Mouse (Mus musculus) kidney, postnatal 10 days (tissue): ENCODE data around the gene Il18.
"Not testable (repeated sequence)": the region's sequence is repeated elsewhere in the genome, so short reads cannot be mapped to it uniquely, and the experiment has no call there.

Experiments
- DNase-seq: peaks from one replicate; pipeline ENCODE4 v3.0.0; 2021; ENCODE audit warnings: mixed read lengths

The Il18 gene

GRCm38 (mm10) chr9:50612115-50612514, 57.5 kb downstream of the Il18 start:
- DNase-seq = no peak

- no peak for DNase-seq
Measured at GRCm38 (mm10) chr9:50616161-50616560, 61.5 kb downstream of the Il18 start.

- DNase-seq = peak; percentile 92
Measured at GRCm38 (mm10) chr9:50616766-50617603, 62.4 kb downstream of the Il18 start, which contains the start of the genes Pih1d2 and Nkapd1. TSS of gene Pih1d2 (plus strand) at chr9:50617321. TSS of gene Nkapd1 (minus strand) at chr9:50617464.

GRCm38 (mm10) chr9:50617794-50618330, 63.2 kb downstream of the Il18 start:
- no peak for DNase-seq

- not testable (repeated sequence) for DNase-seq
Measured at GRCm38 (mm10) chr9:50630903-50631302, 76.3 kb downstream of the Il18 start.
